Mouse (Mus musculus) splenic B cell, adult 2 months (primary cell): ENCODE results near the gene Kbtbd2.

Experiments
- DNase-seq: peaks from one replicate; pipeline ENCODE4 v3.0.0-alpha.2; 2011; ENCODE audit warnings: low read depth, low spot score
- H3K27me3 ChIP-seq: 2 replicates; pipeline ENCODE4 v1.6.1; 2012; ENCODE audit warnings: mild to moderate bottlenecking, low read length, moderate library complexity, mixed read lengths; ENCODE audit not compliant: control insufficient read depth, poor library complexity, insufficient read depth, severe bottlenecking
- H3K36me3 ChIP-seq: 2 replicates; pipeline ENCODE4 v1.6.1; 2012; ENCODE audit warnings: mild to moderate bottlenecking, low read length, moderate library complexity, mixed read lengths; ENCODE audit not compliant: control insufficient read depth, poor library complexity, insufficient read depth, severe bottlenecking

Kbtbd2 gene

DNA sequence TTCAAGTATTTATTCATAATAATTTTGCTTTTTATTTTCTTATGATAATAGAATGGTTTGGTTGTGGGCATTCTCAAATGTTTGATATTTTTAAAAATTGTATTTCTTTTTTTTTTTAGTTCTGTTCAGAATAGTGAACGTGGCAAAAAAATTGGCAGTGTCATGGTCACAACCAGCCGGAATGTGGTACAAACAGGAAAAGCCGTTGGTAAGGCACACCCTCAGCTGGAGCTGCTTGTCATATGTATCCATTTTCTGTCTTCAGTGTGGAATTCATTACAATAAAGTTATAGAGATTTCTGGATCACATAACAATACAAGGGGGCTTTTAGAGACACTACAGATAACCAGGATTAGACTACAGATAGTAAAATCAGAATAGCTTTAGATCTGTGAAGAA lies 43.9 kb downstream of the Kbtbd2 start:
- peaks cover 17% of the 10 kb centered on the region for H3K36me3 ChIP-seq
- H3K27me3 ChIP-seq = no peaks in the 10 kb centered on the region
- no peak for DNase-seq

DNA sequence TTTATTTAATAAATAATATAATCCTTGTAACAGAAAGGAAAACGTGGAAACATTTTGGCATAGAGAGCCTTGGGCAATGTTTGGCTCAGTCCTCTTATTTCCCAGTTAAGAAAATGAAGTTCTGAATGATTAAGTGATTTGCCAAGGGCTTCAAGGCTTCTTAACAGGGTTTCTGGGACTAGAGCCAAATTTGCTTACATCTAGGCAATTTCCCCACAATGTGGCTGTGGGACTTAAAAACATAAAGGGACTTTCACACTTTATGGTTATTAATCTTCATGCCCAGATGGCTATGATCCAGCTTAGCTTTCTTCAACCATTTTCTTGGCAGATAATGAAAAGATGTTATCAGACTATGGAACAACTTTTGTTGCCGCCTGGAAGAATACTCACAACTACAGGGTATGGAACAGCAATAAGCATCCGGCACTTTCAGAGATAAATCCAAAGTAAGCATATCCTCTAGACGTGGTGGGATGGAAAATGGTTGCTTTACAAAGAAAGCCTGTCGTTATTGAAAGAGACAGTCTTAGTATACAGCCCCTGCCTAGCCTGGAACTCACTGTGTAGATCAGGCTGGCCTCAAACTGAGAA lies 51.6 kb downstream of the Kbtbd2 start:
- Histone ChIP-seq H3K36me3 (peaks cover 8% of the 10 kb centered on the region), H3K27me3 (no peaks in the 10 kb centered on the region)
- DNase-seq = no peak

DNA sequence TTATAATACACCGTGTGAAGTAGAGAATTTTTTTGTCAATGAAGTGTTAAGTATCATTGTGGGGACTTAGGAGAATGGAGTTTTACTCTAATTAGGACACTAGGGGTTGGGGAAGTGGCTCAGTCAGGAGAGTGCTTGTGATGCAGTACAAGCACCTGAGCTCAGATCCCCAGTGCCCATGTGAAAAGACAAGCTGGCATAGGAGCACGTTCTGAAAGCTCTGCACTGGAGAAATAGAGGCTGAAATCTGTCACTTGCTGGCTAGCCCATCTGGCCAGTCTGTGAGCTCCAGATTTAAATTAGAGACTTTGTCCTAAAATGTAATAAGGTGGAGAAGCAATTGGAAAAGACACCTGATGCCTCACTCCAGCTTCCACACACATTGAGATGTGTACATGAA lies 65.1 kb downstream of the Kbtbd2 start:
- Histone ChIP-seq H3K27me3 (no peaks in the 10 kb centered on the region), H3K36me3 (peaks cover 12% of the 10 kb centered on the region)
- no peak for DNase-seq
